Mouse (Mus musculus): ENCODE results near the gene Trmt1l. TPM values are rescaled to one million over a fixed set of nuclear protein-coding genes. Genes with fewer than 3 reads are reported as not detected.

Gene Trmt1l
- polyA plus RNA-seq, 1 experiment from 2014 or later: 42.1 TPM

DNA sequence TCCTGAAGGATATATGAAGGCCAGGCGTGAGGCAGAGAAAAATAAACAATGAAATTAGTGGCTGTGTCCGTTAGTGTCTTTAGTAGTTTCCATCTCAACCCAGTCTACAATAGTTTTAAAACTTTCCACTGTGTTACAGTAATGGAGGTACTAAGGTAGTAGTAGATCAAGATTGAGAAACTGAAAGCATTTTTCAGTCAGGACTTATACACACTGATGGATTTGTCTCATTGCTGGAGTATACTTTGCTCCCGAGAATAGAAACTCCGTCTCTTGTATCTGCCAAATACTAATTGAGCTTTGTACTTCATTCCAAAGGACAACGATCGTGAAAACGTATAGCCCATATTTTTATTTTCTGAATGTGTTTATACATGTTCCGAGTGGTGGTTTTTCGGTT, 974 bp downstream of the Trmt1l start:
- H3K27ac ChIP-seq (ENCODE audit: low read depth): peak overlapping the region; percentile 97
- TF ChIP-seq CTCF (IDR thresholded peaks at IDR 0.05; ENCODE audit: low read depth): no peak
- 27% methylated on average over 9 of the region's 9 CpGs for WGBS
- no peaks in the 10 kb centered on the region for H3K27me3 ChIP-seq (ENCODE audit: insufficient read depth, low read length)
- DNase-seq (peak; percentile 21), ATAC-seq (ENCODE audit: insufficient read depth) (no peak)
- H3K36me3 ChIP-seq (ENCODE audit: insufficient read depth): peaks cover 16% of the 10 kb centered on the region
- H3K4me2 ChIP-seq: peak overlapping the region; percentile 60
- H3K4me1 ChIP-seq (ENCODE audit: insufficient read depth): peaks cover 12% of the 10 kb centered on the region; the same call in 1 of the 2 replicates
- H3K9ac ChIP-seq: peak overlapping the region; percentile 95
- peak overlapping the region; percentile 93 for H3K4me3 ChIP-seq (ENCODE audit: low read depth, low read length)
- no peaks in the 10 kb centered on the region for H3K9me3 ChIP-seq (ENCODE audit: low read depth, low read length)

- H3K9me3 ChIP-seq (ENCODE audit: low read depth, low read length): no peaks in the 10 kb centered on the region
- no peaks in the 10 kb centered on the region for H3K27me3 ChIP-seq (ENCODE audit: insufficient read depth, low read length)
- H3K27ac ChIP-seq (ENCODE audit: low read depth): no peak overlapping the region
- H3K4me3 ChIP-seq (ENCODE audit: low read depth, low read length): no peak overlapping the region
- H3K36me3 ChIP-seq (ENCODE audit: insufficient read depth): peaks cover 67% of the 10 kb centered on the region
- H3K4me1 ChIP-seq (ENCODE audit: insufficient read depth): no peaks in the 10 kb centered on the region
- ATAC-seq (ENCODE audit: insufficient read depth) (no peak), DNase-seq (no peak)
- H3K9ac ChIP-seq: no peak overlapping the region
- 52% methylated on average over 6 of the region's 6 CpGs for WGBS
- TF ChIP-seq CTCF (IDR thresholded peaks at IDR 0.05; ENCODE audit: low read depth): no peak
- no peak overlapping the region for H3K4me2 ChIP-seq
Measured at GRCm38 (mm10) chr1:151435431-151435830, 7.1 kb downstream of the Trmt1l start.

GRCm38 (mm10) chr1:151449866-151450265, 21.5 kb downstream of the Trmt1l start:
- ATAC-seq (ENCODE audit: insufficient read depth): no peak
- 95% methylated on average over 10 of the region's 10 CpGs for WGBS
- no peak overlapping the region for H3K27ac ChIP-seq (ENCODE audit: low read depth)
- H3K4me3 ChIP-seq (ENCODE audit: low read depth, low read length): no peak overlapping the region
- no peak overlapping the region for H3K9ac ChIP-seq
- no peaks in the 10 kb centered on the region for H3K4me1 ChIP-seq (ENCODE audit: insufficient read depth)
- no peak for TF ChIP-seq CTCF (IDR thresholded peaks at IDR 0.05; ENCODE audit: low read depth)
- no peaks in the 10 kb centered on the region for H3K9me3 ChIP-seq (ENCODE audit: low read depth, low read length)
- no peak overlapping the region for H3K4me2 ChIP-seq
- no peak for DNase-seq
- H3K36me3 ChIP-seq (ENCODE audit: insufficient read depth): peaks cover 80% of the 10 kb centered on the region
- no peaks in the 10 kb centered on the region for H3K27me3 ChIP-seq (ENCODE audit: insufficient read depth, low read length)

GRCm38 (mm10) chr1:151450851-151451250, 22.5 kb downstream of the Trmt1l start:
- Histone ChIP-seq H3K36me3 (ENCODE audit: insufficient read depth) (peaks cover 70% of the 10 kb centered on the region), H3K27me3 (ENCODE audit: insufficient read depth, low read length) (no peaks in the 10 kb centered on the region), H3K4me3 (ENCODE audit: low read depth, low read length) (no peak overlapping the region), H3K4me1 (ENCODE audit: insufficient read depth) (no peaks in the 10 kb centered on the region), H3K4me2 (no peak overlapping the region), H3K9me3 (ENCODE audit: low read depth, low read length) (no peaks in the 10 kb centered on the region), H3K27ac (ENCODE audit: low read depth) (no peak overlapping the region), H3K9ac (no peak overlapping the region)
- no peak for TF ChIP-seq CTCF (IDR thresholded peaks at IDR 0.05; ENCODE audit: low read depth)
- ATAC-seq (ENCODE audit: insufficient read depth) (no peak), DNase-seq (no peak)
- 92% methylated on average over 1 of the region's 2 CpGs for WGBS

- Histone ChIP-seq H3K4me2 (no peak overlapping the region), H3K36me3 (ENCODE audit: insufficient read depth) (peaks cover 67% of the 10 kb centered on the region), H3K9ac (no peak overlapping the region), H3K27ac (ENCODE audit: low read depth) (no peak overlapping the region), H3K27me3 (ENCODE audit: insufficient read depth, low read length) (no peaks in the 10 kb centered on the region), H3K9me3 (ENCODE audit: low read depth, low read length) (no peaks in the 10 kb centered on the region), H3K4me3 (ENCODE audit: low read depth, low read length) (no peak overlapping the region), H3K4me1 (ENCODE audit: insufficient read depth) (no peaks in the 10 kb centered on the region)
- ATAC-seq (ENCODE audit: insufficient read depth) (no peak), DNase-seq (no peak)
- no peak for TF ChIP-seq CTCF (IDR thresholded peaks at IDR 0.05; ENCODE audit: low read depth)
- 96% methylated on average over 11 of the region's 11 CpGs for WGBS
Measured at GRCm38 (mm10) chr1:151451946-151452345, 23.6 kb downstream of the Trmt1l start.

DNA sequence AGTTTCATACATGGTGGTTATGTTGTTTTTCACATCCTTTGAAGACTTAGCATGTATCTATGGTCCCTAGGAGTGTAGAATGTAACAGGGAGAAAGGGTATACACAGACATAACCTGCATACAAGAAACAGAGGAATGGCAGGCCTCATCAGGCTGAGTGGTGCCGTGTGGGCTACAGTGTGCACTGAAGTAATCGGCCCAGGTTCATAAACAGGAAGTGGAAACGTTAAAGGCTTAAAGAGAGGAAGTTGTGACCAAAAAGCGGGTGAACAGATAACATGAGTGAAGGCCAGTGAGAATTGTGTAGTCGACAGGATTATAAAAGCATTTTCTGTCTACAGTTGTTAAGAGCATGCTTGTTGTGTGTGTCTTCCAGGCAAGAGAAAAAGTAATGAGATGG, 28.7 kb downstream of the Trmt1l start:
- DNase-seq (no peak), ATAC-seq (ENCODE audit: insufficient read depth) (no peak)
- WGBS: 64% methylated on average over 5 of the region's 5 CpGs
- TF ChIP-seq CTCF (IDR thresholded peaks at IDR 0.05; ENCODE audit: low read depth): no peak
- Histone ChIP-seq H3K4me3 (ENCODE audit: low read depth, low read length) (no peak overlapping the region), H3K4me1 (ENCODE audit: insufficient read depth) (no peaks in the 10 kb centered on the region), H3K4me2 (no peak overlapping the region), H3K27ac (ENCODE audit: low read depth) (no peak overlapping the region), H3K27me3 (ENCODE audit: insufficient read depth, low read length) (no peaks in the 10 kb centered on the region), H3K9ac (no peak overlapping the region), H3K9me3 (ENCODE audit: low read depth, low read length) (no peaks in the 10 kb centered on the region), H3K36me3 (ENCODE audit: insufficient read depth) (peaks cover 64% of the 10 kb centered on the region)

GRCm38 (mm10) chr1:151461265-151461664, 32.9 kb downstream of the Trmt1l start:
- H3K9me3 ChIP-seq (ENCODE audit: low read depth, low read length): no peaks in the 10 kb centered on the region
- peak; percentile 45; the same call in 1 of the 2 replicates for TF ChIP-seq CTCF (IDR thresholded peaks at IDR 0.05; ENCODE audit: low read depth)
- no peaks in the 10 kb centered on the region for H3K27me3 ChIP-seq (ENCODE audit: insufficient read depth, low read length)
- DNase-seq: peak; percentile 27
- no peak overlapping the region for H3K4me2 ChIP-seq
- no peak for ATAC-seq (ENCODE audit: insufficient read depth)
- H3K9ac ChIP-seq: no peak overlapping the region
- 78% methylated on average over 9 of the region's 9 CpGs for WGBS
- H3K27ac ChIP-seq (ENCODE audit: low read depth): no peak overlapping the region
- peaks cover 42% of the 10 kb centered on the region for H3K36me3 ChIP-seq (ENCODE audit: insufficient read depth)
- H3K4me3 ChIP-seq (ENCODE audit: low read depth, low read length): no peak overlapping the region
- no peaks in the 10 kb centered on the region for H3K4me1 ChIP-seq (ENCODE audit: insufficient read depth)

DNA sequence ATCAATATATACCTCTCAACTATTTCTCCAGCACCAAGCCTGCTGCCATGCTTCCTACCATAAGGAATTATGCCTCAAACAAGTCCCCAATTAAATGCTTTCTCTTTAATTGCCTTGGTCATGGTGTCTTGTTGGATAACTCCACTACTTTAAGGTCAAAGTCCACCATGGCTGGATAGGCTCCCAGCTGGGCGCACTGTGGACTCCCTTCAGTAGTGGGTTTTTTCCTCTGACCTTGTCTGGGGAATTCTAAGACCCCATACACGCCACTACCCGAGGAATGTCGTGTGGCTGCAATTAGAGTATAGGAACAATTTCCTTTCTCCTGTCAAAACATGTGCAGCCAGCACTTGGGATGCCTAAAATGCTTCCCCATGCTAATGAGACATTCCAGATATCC, 36.6 kb downstream of the Trmt1l start:
- 69% methylated on average over 4 of the region's 4 CpGs for WGBS
- Histone ChIP-seq H3K27me3 (ENCODE audit: insufficient read depth, low read length) (no peaks in the 10 kb centered on the region), H3K9ac (no peak overlapping the region), H3K27ac (ENCODE audit: low read depth) (no peak overlapping the region), H3K36me3 (ENCODE audit: insufficient read depth) (peaks cover 23% of the 10 kb centered on the region), H3K4me1 (ENCODE audit: insufficient read depth) (no peaks in the 10 kb centered on the region), H3K4me3 (ENCODE audit: low read depth, low read length) (no peak overlapping the region), H3K4me2 (no peak overlapping the region), H3K9me3 (ENCODE audit: low read depth, low read length) (no peaks in the 10 kb centered on the region)
- no peak for ATAC-seq (ENCODE audit: insufficient read depth)
- no peak for TF ChIP-seq CTCF (IDR thresholded peaks at IDR 0.05; ENCODE audit: low read depth)
- DNase-seq: no peak

Measured in lung, embryonic 14.5 days (tissue).